Mouse (Mus musculus) stomach, embryonic 14.5 days (tissue): ENCODE results near the gene Prickle1. TPM values are rescaled to one million over a fixed set of nuclear protein-coding genes. Genes with fewer than 3 reads are reported as not detected.

Experiments
- ATAC-seq: fragments of 200-750 bp; cut with Nextera tagmentation; 2 replicates; pipeline ENCODE4 v1.8.0; 2017; ENCODE audit warnings: low read depth, moderate TSS enrichment; ENCODE audit not compliant: insufficient number of reproducible peaks, insufficient read depth, low FRiP score
- H3K27ac ChIP-seq: fragments of 300-500 bp; sonication (generic); 2 replicates; pipeline ENCODE4 v1.5.1; 2014; ENCODE audit warnings: mild to moderate bottlenecking, low read length, moderate library complexity, mixed read lengths
- H3K27me3 ChIP-seq: fragments of 300-500 bp; sonication (generic); 2 replicates; pipeline ENCODE4 v1.6.1; 2014; ENCODE audit warnings: low read length, control low read depth, mixed read lengths; ENCODE audit not compliant: control insufficient read depth, insufficient read depth
- H3K36me3 ChIP-seq: fragments of 300-500 bp; sonication (generic); 2 replicates; pipeline ENCODE4 v1.6.1; 2014; ENCODE audit warnings: mild to moderate bottlenecking, control low read depth, low read length, moderate library complexity, mixed read lengths; ENCODE audit not compliant: control insufficient read depth, insufficient read depth
- H3K4me1 ChIP-seq: fragments of 300-500 bp; sonication (generic); 2 replicates; pipeline ENCODE4 v1.6.1; 2014; ENCODE audit warnings: low read length, control low read depth, mixed read lengths; ENCODE audit not compliant: control insufficient read depth, insufficient read depth
- H3K4me2 ChIP-seq: fragments of 300-500 bp; sonication (generic); replicated peaks from 2 replicates; pipeline ENCODE4 v1.6.1; 2014; ENCODE audit warnings: low read depth, low read length, control low read depth
- H3K4me3 ChIP-seq: fragments of 300-500 bp; sonication (generic); 2 replicates; pipeline ENCODE4 v1.5.1; 2014; ENCODE audit warnings: low read depth, low read length, control low read depth
- H3K9ac ChIP-seq: fragments of 300-500 bp; sonication (generic); replicated peaks from 2 replicates; pipeline ENCODE4 v1.6.1; 2014; ENCODE audit warnings: low read depth, mild to moderate bottlenecking, control low read depth, low read length, moderate library complexity, mixed read lengths
- H3K9me3 ChIP-seq: fragments of 300-500 bp; sonication (generic); 2 replicates; pipeline ENCODE4 v1.6.1; 2016; ENCODE audit warnings: low read depth, low read length, control low read depth; ENCODE audit not compliant: control insufficient read depth
- WGBS: fragments of 180-500 bp; shearing (Covaris S2); extraction: QIAGEN DNeasy Blood & Tissue Kit; methylation state at CpG from one replicate; pipeline ENCODE4 v1.1.7; 2014; 5-methylcytosine and 5-hydroxymethylcytosine counted together
- polyA plus RNA-seq: library from polyadenylated mRNA; unstranded; fragments of >200 nt; fragmentation: Nextera tagmentation; extraction: Ambion mirVana; gene quantifications from 2 replicates; pipeline ENCODE4 v1.2.1, GENCODE M21; 2014

The Prickle1 gene
- polyA plus RNA-seq, 1 experiment from 2014 or later: 23.6 TPM

GRCm38 (mm10) chr15:93502703-93503102, 93.0 kb downstream of the Prickle1 start:
- no peak overlapping the region for H3K4me3 ChIP-seq
- no peaks in the 10 kb centered on the region for H3K27me3 ChIP-seq
- H3K9ac ChIP-seq: no peak overlapping the region
- no peak for ATAC-seq
- peaks cover 71% of the 10 kb centered on the region for H3K36me3 ChIP-seq
- H3K27ac ChIP-seq: no peak overlapping the region
- WGBS: 92% methylated on average over 9 of the region's 9 CpGs
- no peaks in the 10 kb centered on the region for H3K4me1 ChIP-seq
- H3K4me2 ChIP-seq: no peak overlapping the region
- H3K9me3 ChIP-seq: no peaks in the 10 kb centered on the region

- H3K27me3 ChIP-seq: no peaks in the 10 kb centered on the region
- no peak overlapping the region for H3K4me2 ChIP-seq
- no peaks in the 10 kb centered on the region for H3K4me1 ChIP-seq
- no peak overlapping the region for H3K9ac ChIP-seq
- H3K9me3 ChIP-seq: no peaks in the 10 kb centered on the region
- ATAC-seq: no peak
- WGBS: 75% methylated on average over 9 of the region's 9 CpGs
- H3K36me3 ChIP-seq: peaks cover 54% of the 10 kb centered on the region
- no peak overlapping the region for H3K27ac ChIP-seq
- H3K4me3 ChIP-seq: no peak overlapping the region
Measured at GRCm38 (mm10) chr15:93499866-93500265, 95.8 kb downstream of the Prickle1 start.

- Histone ChIP-seq H3K9me3 (no peaks in the 10 kb centered on the region), H3K27me3 (no peaks in the 10 kb centered on the region), H3K27ac (no peak overlapping the region), H3K4me1 (no peaks in the 10 kb centered on the region), H3K36me3 (peaks cover 11% of the 10 kb centered on the region), H3K9ac (no peak overlapping the region), H3K4me3 (no peak overlapping the region), H3K4me2 (no peak overlapping the region)
- WGBS: 83% methylated on average over 7 of the region's 7 CpGs
- ATAC-seq: no peak
Measured at GRCm38 (mm10) chr15:93494700-93495099, 101.0 kb downstream of the Prickle1 start.

- no peaks in the 10 kb centered on the region for H3K4me1 ChIP-seq
- H3K27me3 ChIP-seq: no peaks in the 10 kb centered on the region
- H3K9me3 ChIP-seq: no peaks in the 10 kb centered on the region
- no peak overlapping the region for H3K27ac ChIP-seq
- H3K9ac ChIP-seq: no peak overlapping the region
- H3K36me3 ChIP-seq: no peaks in the 10 kb centered on the region
- 86% methylated on average over 4 of the region's 4 CpGs for WGBS
- H3K4me3 ChIP-seq: no peak overlapping the region
- no peak for ATAC-seq
- no peak overlapping the region for H3K4me2 ChIP-seq
Measured at GRCm38 (mm10) chr15:93489597-93489996, 106.1 kb downstream of the Prickle1 start.

- 66% methylated on average over 7 of the region's 7 CpGs for WGBS
- H3K27ac ChIP-seq: no peak overlapping the region
- no peaks in the 10 kb centered on the region for H3K27me3 ChIP-seq
- H3K4me1 ChIP-seq: no peaks in the 10 kb centered on the region
- no peak for ATAC-seq
- no peak overlapping the region for H3K4me3 ChIP-seq
- no peak overlapping the region for H3K9ac ChIP-seq
- no peaks in the 10 kb centered on the region for H3K9me3 ChIP-seq
- H3K36me3 ChIP-seq: no peaks in the 10 kb centered on the region
- no peak overlapping the region for H3K4me2 ChIP-seq
Measured at GRCm38 (mm10) chr15:93486066-93486465, 109.6 kb downstream of the Prickle1 start.

- Histone ChIP-seq H3K9ac (no peak overlapping the region), H3K9me3 (no peaks in the 10 kb centered on the region), H3K4me1 (no peaks in the 10 kb centered on the region), H3K27me3 (no peaks in the 10 kb centered on the region), H3K4me2 (no peak overlapping the region), H3K4me3 (no peak overlapping the region), H3K27ac (no peak overlapping the region), H3K36me3 (no peaks in the 10 kb centered on the region)
- no peak for ATAC-seq
- WGBS: 58% methylated on average over 3 of the region's 3 CpGs
Measured at GRCm38 (mm10) chr15:93485252-93485651, 110.4 kb downstream of the Prickle1 start.

- Histone ChIP-seq H3K9ac (no peak overlapping the region), H3K9me3 (no peaks in the 10 kb centered on the region), H3K27me3 (no peaks in the 10 kb centered on the region), H3K27ac (no peak overlapping the region), H3K36me3 (no peaks in the 10 kb centered on the region), H3K4me3 (no peak overlapping the region), H3K4me2 (no peak overlapping the region), H3K4me1 (no peaks in the 10 kb centered on the region)
- WGBS: 52% methylated on average over 7 of the region's 7 CpGs
- no peak for ATAC-seq
Measured at GRCm38 (mm10) chr15:93484261-93484710, 111.4 kb downstream of the Prickle1 start.

- Histone ChIP-seq H3K9ac (no peak overlapping the region), H3K9me3 (no peaks in the 10 kb centered on the region), H3K4me1 (no peaks in the 10 kb centered on the region), H3K27me3 (no peaks in the 10 kb centered on the region), H3K4me2 (no peak overlapping the region), H3K36me3 (no peaks in the 10 kb centered on the region), H3K27ac (no peak overlapping the region), H3K4me3 (no peak overlapping the region)
- no peak for ATAC-seq
- 83% methylated on average over 10 of the region's 10 CpGs for WGBS
Measured at GRCm38 (mm10) chr15:93481112-93481511, 114.6 kb downstream of the Prickle1 start.

GRCm38 (mm10) chr15:93479445-93479844, 116.2 kb downstream of the Prickle1 start:
- Histone ChIP-seq H3K27ac (no peak overlapping the region), H3K9ac (no peak overlapping the region), H3K4me3 (no peak overlapping the region), H3K9me3 (no peaks in the 10 kb centered on the region), H3K36me3 (no peaks in the 10 kb centered on the region), H3K27me3 (no peaks in the 10 kb centered on the region), H3K4me1 (no peaks in the 10 kb centered on the region), H3K4me2 (no peak overlapping the region)
- WGBS: 75% methylated on average over 4 of the region's 4 CpGs
- no peak for ATAC-seq
